Mouse (Mus musculus) hindbrain, embryonic 10.5 days (tissue): Measurements from ENCODE around the gene Tnnt3. TPM values are rescaled to one million over a fixed set of nuclear protein-coding genes. Genes with fewer than 3 reads are reported as not detected.

Experiments used
- polyA plus RNA-seq: library from polyadenylated mRNA; unstranded; fragments of >200 nt; fragmentation: Nextera tagmentation; extraction: Ambion mirVana; gene quantifications from 2 replicates; pipeline ENCODE4 v1.2.1, GENCODE M21; 2016

Gene Tnnt3
- polyA plus RNA-seq, 1 experiment from 2014 or later: 1.1 TPM

Other genes with a start within 250 kb of the Tnnt3 start
- not detected in 2 replicates for gene Gm2431, start 240.5 kb upstream of the Tnnt3 start, polyA plus RNA-seq
- not detected in 2 replicates for gene Gm4559, start 224.5 kb upstream of the Tnnt3 start, polyA plus RNA-seq
- gene Krtap5-1, start 201.7 kb upstream of the Tnnt3 start, polyA plus RNA-seq: not detected in 2 replicates
- gene Krtap5-4, start 195.3 kb upstream of the Tnnt3 start, polyA plus RNA-seq: not detected in 2 replicates
- 0.63 and 1.1 TPM in 2 replicates for gene Ifitm10, start 125.1 kb upstream of the Tnnt3 start, polyA plus RNA-seq
- gene Gm49369, start 116.2 kb upstream of the Tnnt3 start, polyA plus RNA-seq: 1.5 TPM in 1 of 2 replicates, not detected in the other
- 159 and 198 TPM in 2 replicates for gene Ctsd, start 110.8 kb upstream of the Tnnt3 start, polyA plus RNA-seq
- not detected in 2 replicates for gene Syt8, start 64.0 kb upstream of the Tnnt3 start, polyA plus RNA-seq
- 1.2 and 1.3 TPM in 2 replicates for gene Tnni2, start 57.0 kb upstream of the Tnnt3 start, polyA plus RNA-seq
- gene Lsp1, start 38.0 kb upstream of the Tnnt3 start, polyA plus RNA-seq: 17.9 and 19.4 TPM in 2 replicates
- gene Mrpl23, start 33.9 kb downstream of the Tnnt3 start, polyA plus RNA-seq: 17.7 and 19.7 TPM in 2 replicates
- gene Igf2, start 168.0 kb downstream of the Tnnt3 start, polyA plus RNA-seq: 219 and 247 TPM in 2 replicates
- not detected in 2 replicates for gene Gm49394, start 171.1 kb downstream of the Tnnt3 start, polyA plus RNA-seq
- not detected in 2 replicates for gene Ins2, start 244.5 kb downstream of the Tnnt3 start, polyA plus RNA-seq